Mouse (Mus musculus) kidney, postnatal 0 days (tissue): ENCODE results near the gene Birc5. TPM values are rescaled to one million over a fixed set of nuclear protein-coding genes. Genes with fewer than 3 reads are reported as not detected.

Experiments used
- ATAC-seq: fragments of 200-750 bp; cut with Nextera tagmentation; replicated peaks from 2 replicates; pipeline ENCODE4 v1.8.0; 2017; ENCODE audit warnings: low read depth, moderate number of reproducible peaks, moderate TSS enrichment, moderate library complexity; ENCODE audit not compliant: low FRiP score
- DNase-seq: peaks from one replicate; pipeline ENCODE4 v3.0.0-alpha.2; 2016; ENCODE audit warnings: low spot score
- H3K27ac ChIP-seq: fragments of 300-500 bp; sonication (generic); 2 replicates; pipeline ENCODE4 v1.5.1; 2014; ENCODE audit warnings: mild to moderate bottlenecking
- H3K27me3 ChIP-seq: fragments of 300-500 bp; sonication (generic); 2 replicates; pipeline ENCODE4 v1.6.1; 2014; ENCODE audit warnings: low read length, mixed read lengths; ENCODE audit not compliant: insufficient read depth
- H3K36me3 ChIP-seq: fragments of 300-500 bp; sonication (generic); 2 replicates; pipeline ENCODE4 v1.6.1; 2014; ENCODE audit warnings: low read length, mixed read lengths; ENCODE audit not compliant: insufficient read depth
- H3K4me1 ChIP-seq: fragments of 300-500 bp; sonication (generic); replicated peaks from 2 replicates; pipeline ENCODE4 v1.6.1; 2014; ENCODE audit warnings: antibody characterized with exemption, low read length, mixed read lengths; ENCODE audit not compliant: insufficient read depth
- H3K4me2 ChIP-seq: fragments of 300-500 bp; sonication (generic); 2 replicates; pipeline ENCODE4 v1.6.1; 2014; ENCODE audit warnings: mild to moderate bottlenecking, low read length, moderate library complexity, mixed read lengths
- H3K4me3 ChIP-seq: fragments of 300-500 bp; sonication (generic); replicated peaks from 2 replicates; pipeline ENCODE4 v1.5.1; 2014; ENCODE audit warnings: low read depth, low read length
- H3K9ac ChIP-seq: fragments of 300-500 bp; sonication (generic); 2 replicates; pipeline ENCODE4 v1.6.1; 2014; ENCODE audit warnings: low read depth, low read length
- H3K9me3 ChIP-seq: fragments of 300-500 bp; sonication (generic); replicated peaks from 2 replicates; pipeline ENCODE4 v1.6.1; 2016; ENCODE audit warnings: low read length, inconsistent platforms, mixed read lengths
- CTCF ChIP-seq: IDR thresholded peaks from 2 replicates; pipeline ENCODE4 v1.5.1; 2016; ENCODE audit warnings: antibody characterized with exemption, low read depth, mild to moderate bottlenecking, moderate library complexity
- WGBS: fragments of 180-500 bp; shearing (Covaris S2); extraction: QIAGEN DNeasy Blood & Tissue Kit; methylation state at CpG from one replicate; pipeline ENCODE4 v1.1.7; 2014; 5-methylcytosine and 5-hydroxymethylcytosine counted together
- polyA plus RNA-seq: library from polyadenylated mRNA; unstranded; fragments of >200 nt; fragmentation: Nextera tagmentation; extraction: Ambion mirVana; gene quantifications from 2 replicates; pipeline ENCODE4 v1.2.1, GENCODE M21; 2015

Gene Birc5
- polyA plus RNA-seq, 1 experiment from 2014 or later = 145 TPM

- peak within 1 kb of the TSS; percentile 85 for H3K4me2 ChIP-seq
- under 1% methylated on average over 33 of the region's 34 CpGs for WGBS
- peak within 1 kb of the TSS; percentile 82 for H3K27ac ChIP-seq
- H3K9me3 ChIP-seq = no peaks in the 10 kb centered on the region
- ATAC-seq (peak; percentile 40; the same call in 1 of the 2 replicates), DNase-seq (peak; percentile 97)
- H3K4me3 ChIP-seq = peak within 1 kb of the TSS; percentile 48
- no peaks in the 10 kb centered on the region for H3K27me3 ChIP-seq
- peaks cover 14% of the 10 kb centered on the region; the same call in 1 of the 2 replicates for H3K36me3 ChIP-seq
- no peak; the same call in 1 of the 2 replicates for TF ChIP-seq CTCF
- H3K9ac ChIP-seq = peak within 1 kb of the TSS; percentile 66
- peaks cover 31% of the 10 kb centered on the region; the same call in 1 of the 2 replicates for H3K4me1 ChIP-seq
Observed at GRCm38 (mm10) chr11:117825333-117826101, 23.5 kb upstream of the Birc5 start, which contains the start of the genes Afmid and Tk1. TSS of gene Afmid (plus strand) at chr11:117825924. TSS of gene Tk1 (minus strand) at chr11:117826092.

DNA sequence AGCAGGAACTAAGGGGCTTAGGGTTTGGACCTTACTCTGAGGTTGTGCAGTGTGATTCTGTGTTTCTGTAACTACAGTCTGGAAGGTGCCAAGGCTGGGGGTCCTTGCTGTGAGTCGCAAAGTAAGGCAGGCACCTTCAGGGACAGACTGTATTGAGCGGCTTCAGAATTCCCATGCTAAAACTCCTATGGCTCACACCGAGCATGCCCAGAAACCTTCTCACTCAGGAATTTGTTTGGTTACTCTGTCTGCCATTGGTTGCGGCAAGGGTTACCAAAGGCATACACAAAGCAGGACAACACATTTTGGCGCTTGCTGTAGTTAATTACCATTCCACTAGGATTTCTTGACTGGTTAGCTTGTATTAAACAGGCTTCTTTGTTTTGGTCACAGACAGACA, 22.9 kb upstream of the Birc5 start:
- 9% methylated on average over 5 of the region's 5 CpGs for WGBS
- no peak for ATAC-seq
- Histone ChIP-seq H3K4me3 (peak overlapping the region; percentile 48), H3K9me3 (no peaks in the 10 kb centered on the region), H3K4me1 (peaks cover 31% of the 10 kb centered on the region; the same call in 1 of the 2 replicates), H3K9ac (peak overlapping the region; percentile 66; the same call in 1 of the 2 replicates), H3K27me3 (no peaks in the 10 kb centered on the region), H3K27ac (peak overlapping the region; percentile 82), H3K4me2 (peak overlapping the region; percentile 85), H3K36me3 (peaks cover 13% of the 10 kb centered on the region; the same call in 1 of the 2 replicates)
- no peak for TF ChIP-seq CTCF
- DNase-seq = peak; percentile 73

- Histone ChIP-seq H3K4me1 (peaks cover 32% of the 10 kb centered on the region; the same call in 1 of the 2 replicates), H3K27ac (no peak overlapping the region), H3K4me3 (no peak overlapping the region), H3K9ac (0 out of 2 replicates have a peak overlapping the region, but pooled peaks have one; percentile 66), H3K9me3 (no peaks in the 10 kb centered on the region), H3K27me3 (no peaks in the 10 kb centered on the region), H3K4me2 (0 out of 2 replicates have a peak overlapping the region, but pooled peaks have one; percentile 85), H3K36me3 (peaks cover 6% of the 10 kb centered on the region; the same call in 1 of the 2 replicates)
- no peak for TF ChIP-seq CTCF
- no peak for DNase-seq
- no peak for ATAC-seq
- WGBS = 47% methylated on average over 8 of the region's 8 CpGs
Observed at GRCm38 (mm10) chr11:117826916-117827315, 22.1 kb upstream of the Birc5 start.

DNA sequence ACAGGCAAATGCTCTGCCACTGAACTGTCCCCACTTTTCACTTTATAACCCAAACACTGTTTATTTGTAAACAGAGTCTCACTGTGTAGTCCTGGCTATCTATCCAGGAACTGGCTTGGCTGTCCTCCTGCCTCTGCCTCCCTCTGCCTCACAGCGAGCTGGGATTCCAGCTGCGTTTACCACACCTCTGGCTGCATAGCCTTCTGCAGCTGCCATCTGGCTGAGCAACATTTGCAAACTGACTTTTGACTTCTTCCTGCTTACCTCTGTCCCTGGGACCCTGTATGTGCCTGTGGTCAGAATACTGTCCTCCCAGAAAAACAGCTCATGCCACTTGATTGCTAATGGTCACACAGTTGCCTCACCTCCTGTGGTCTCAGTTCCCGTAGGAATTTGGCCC, 21.7 kb upstream of the Birc5 start:
- Histone ChIP-seq H3K36me3 (peaks cover under 1% of the 10 kb centered on the region; the same call in 1 of the 2 replicates), H3K4me3 (no peak overlapping the region), H3K27me3 (no peaks in the 10 kb centered on the region), H3K9ac (no peak overlapping the region), H3K9me3 (no peaks in the 10 kb centered on the region), H3K4me1 (peaks cover 36% of the 10 kb centered on the region; the same call in 1 of the 2 replicates), H3K4me2 (no peak overlapping the region), H3K27ac (no peak overlapping the region)
- 76% methylated on average over 3 of the region's 3 CpGs for WGBS
- TF ChIP-seq CTCF = no peak
- ATAC-seq (no peak), DNase-seq (no peak)

DNA sequence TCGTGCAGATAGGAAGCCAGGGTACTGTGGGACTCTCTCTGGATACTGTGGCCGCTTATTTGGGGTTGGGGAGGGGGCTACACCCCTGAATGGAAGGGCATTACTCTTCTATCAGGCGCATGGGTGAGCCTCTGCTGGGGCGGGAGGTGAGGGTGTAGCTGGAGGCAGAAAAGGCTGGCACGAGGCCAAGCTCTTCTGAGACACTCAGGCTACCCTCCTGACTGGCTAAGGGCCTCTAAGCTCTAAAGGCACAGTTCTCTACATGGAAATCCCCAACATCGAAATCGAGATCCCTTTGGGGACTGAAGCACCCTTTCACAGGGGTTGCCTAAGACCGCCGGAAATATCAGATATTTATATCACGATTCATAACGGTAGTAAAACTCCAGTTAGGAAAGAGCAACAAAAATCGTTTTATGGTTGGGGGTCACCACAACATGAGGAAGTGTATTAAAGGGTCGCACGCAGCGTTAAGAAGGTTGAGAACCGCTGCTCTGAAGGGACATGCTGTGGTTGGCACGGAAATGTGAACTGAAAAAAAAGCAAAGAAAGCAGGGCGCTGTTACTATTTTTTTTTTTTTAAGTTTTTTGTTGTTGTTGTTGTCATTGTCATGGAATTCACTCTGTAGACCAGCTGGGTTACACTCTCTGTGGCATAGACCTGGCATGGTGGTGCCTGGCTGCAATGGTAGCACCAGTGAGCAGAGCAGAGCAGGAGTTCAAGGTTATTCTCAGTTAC, 20.7 kb upstream of the Birc5 start:
- no peak for ATAC-seq
- Histone ChIP-seq H3K27me3 (no peaks in the 10 kb centered on the region), H3K4me1 (peaks cover 33% of the 10 kb centered on the region; the same call in 1 of the 2 replicates), H3K27ac (peak overlapping the region; percentile 80), H3K9me3 (no peaks in the 10 kb centered on the region), H3K9ac (no peak overlapping the region), H3K4me3 (no peak overlapping the region), H3K36me3 (no peaks in the 10 kb centered on the region), H3K4me2 (no peak overlapping the region; the same call in 1 of the 2 replicates)
- no peak for DNase-seq
- no peak for TF ChIP-seq CTCF
- WGBS = 66% methylated on average over 18 of the region's 18 CpGs

DNA sequence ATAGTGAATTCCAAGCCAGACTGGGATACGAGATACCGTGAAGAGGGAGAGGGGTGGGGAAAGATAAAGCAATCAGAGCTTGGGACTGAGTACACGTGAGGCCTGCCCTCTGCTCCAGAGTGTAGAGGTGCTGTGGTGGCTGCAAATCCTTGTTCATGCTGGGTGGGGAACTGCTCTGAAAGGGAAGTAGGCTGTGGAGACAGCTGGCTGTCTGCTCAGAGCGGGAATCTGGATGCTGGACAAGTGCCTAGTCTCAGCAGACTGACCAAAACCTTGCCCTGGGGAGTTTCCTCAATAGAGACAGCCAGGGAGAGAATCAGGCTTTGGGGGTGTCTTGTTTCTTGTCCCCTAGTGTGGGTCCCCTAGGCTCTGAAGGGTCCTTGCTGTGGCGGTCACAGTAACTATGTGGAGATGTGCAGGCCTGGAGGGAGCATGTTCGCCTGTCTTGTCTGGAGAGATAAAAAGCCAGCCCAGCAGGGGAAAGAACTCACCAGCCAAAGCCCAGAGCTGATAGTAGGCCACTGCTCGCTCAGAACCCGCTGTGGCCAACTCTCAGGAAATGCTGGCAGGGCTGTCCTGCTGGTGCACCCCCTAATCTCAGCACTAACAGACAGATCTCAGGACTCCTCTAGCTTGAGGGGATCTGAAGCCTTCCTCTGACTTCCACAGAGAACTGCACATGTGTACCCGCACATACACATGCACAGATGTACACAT, 20.0 kb upstream of the Birc5 start:
- Histone ChIP-seq H3K27me3 (no peaks in the 10 kb centered on the region), H3K4me2 (no peak overlapping the region; the same call in 1 of the 2 replicates), H3K9me3 (no peaks in the 10 kb centered on the region), H3K4me1 (peaks cover 30% of the 10 kb centered on the region; the same call in 1 of the 2 replicates), H3K27ac (peak overlapping the region; percentile 80), H3K36me3 (no peaks in the 10 kb centered on the region), H3K4me3 (no peak overlapping the region), H3K9ac (no peak overlapping the region)
- 57% methylated on average over 9 of the region's 9 CpGs for WGBS
- DNase-seq = peak; percentile 51
- TF ChIP-seq CTCF = no peak
- no peak for ATAC-seq
